Mouse (Mus musculus): ENCODE data around the gene Vegfd. TPM values are rescaled to one million over a fixed set of nuclear protein-coding genes. Genes with fewer than 3 reads are reported as not detected.

Gene Vegfd
- polyA plus RNA-seq, 1 experiment, result 1.5 TPM

- TF ChIP-seq POLR2A (IDR thresholded peaks at IDR 0.05; ENCODE audit: borderline replicate concordance, extremely low read depth, insufficient read depth, insufficient read length, poor library complexity, severe bottlenecking) (no peak), CTCF (IDR thresholded peaks at IDR 0.05; ENCODE audit: borderline replicate concordance, extremely low read depth, insufficient read depth, insufficient read length) (no peak)
- peak; percentile 89 for DNase-seq (ENCODE audit: low read depth)
Measured at GRCm38 (mm10) chrX:164381618-164382408, 8.6 kb downstream of the Vegfd start.

DNA sequence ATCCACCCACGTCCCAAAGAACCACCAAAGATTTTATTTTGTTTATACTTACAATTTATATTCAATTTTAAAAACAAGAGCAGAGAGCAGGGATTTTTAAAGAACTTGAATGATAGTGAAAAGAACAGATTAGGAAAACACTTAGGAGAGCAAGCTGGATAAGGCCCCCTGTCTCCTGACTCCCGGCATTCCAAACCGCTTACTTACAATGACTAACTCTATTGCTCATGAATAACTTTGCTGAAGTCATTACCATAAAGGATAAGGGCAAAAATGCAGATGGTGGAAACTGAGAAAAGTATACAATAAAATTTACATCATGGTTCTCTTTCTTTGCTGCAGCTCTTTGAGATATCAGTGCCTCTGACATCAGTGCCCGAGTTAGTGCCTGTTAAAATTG lies 20.9 kb downstream of the Vegfd start:
- no peak for DNase-seq (ENCODE audit: low read depth)
- TF ChIP-seq POLR2A (IDR thresholded peaks at IDR 0.05; ENCODE audit: borderline replicate concordance, extremely low read depth, insufficient read depth, insufficient read length, poor library complexity, severe bottlenecking), result no peak
- TF ChIP-seq CTCF (IDR thresholded peaks at IDR 0.05; ENCODE audit: borderline replicate concordance, extremely low read depth, insufficient read depth, insufficient read length), result no peak

- peak; percentile 32; the same call in 1 of the 2 replicates for TF ChIP-seq CTCF (IDR thresholded peaks at IDR 0.05; ENCODE audit: borderline replicate concordance, extremely low read depth, insufficient read depth, insufficient read length)
- TF ChIP-seq POLR2A (IDR thresholded peaks at IDR 0.05; ENCODE audit: borderline replicate concordance, extremely low read depth, insufficient read depth, insufficient read length, poor library complexity, severe bottlenecking), result no peak
- peak; percentile 64 for DNase-seq (ENCODE audit: low read depth)
Measured at GRCm38 (mm10) chrX:164398456-164398855, 25.3 kb downstream of the Vegfd start.

DNA sequence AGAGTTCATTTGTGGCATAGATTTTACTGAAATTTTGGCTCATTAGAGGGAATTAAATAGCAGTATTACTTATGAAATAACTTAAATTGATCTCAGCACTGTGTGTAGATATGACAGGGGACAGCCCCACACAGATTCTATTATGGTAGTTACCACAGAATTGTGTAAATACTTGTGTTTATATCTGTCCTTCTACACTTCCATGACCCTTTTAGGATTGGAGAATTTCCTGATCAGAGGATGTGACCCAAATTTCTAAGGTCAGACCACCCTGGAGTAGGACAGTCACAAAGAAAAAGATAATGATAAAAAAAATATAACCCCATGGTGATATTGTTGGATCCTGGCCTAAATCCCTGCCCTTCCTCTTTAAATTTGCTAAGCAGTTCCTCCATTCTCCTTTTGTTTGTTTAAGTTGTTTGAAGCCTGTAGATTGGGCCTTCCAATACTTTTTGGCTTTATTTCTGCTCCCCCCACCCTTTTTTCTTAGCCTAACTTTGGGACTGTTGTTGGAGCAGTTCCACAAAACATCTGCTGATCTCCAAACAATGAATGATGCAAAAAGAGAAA lies 32.0 kb downstream of the Vegfd start:
- no peak for DNase-seq (ENCODE audit: low read depth)
- TF ChIP-seq CTCF (IDR thresholded peaks at IDR 0.05; ENCODE audit: borderline replicate concordance, extremely low read depth, insufficient read depth, insufficient read length) (no peak), POLR2A (IDR thresholded peaks at IDR 0.05; ENCODE audit: borderline replicate concordance, extremely low read depth, insufficient read depth, insufficient read length, poor library complexity, severe bottlenecking) (no peak)

GRCm38 (mm10) chrX:164406133-164407022 lies 33.2 kb downstream of the Vegfd start:
- TF ChIP-seq POLR2A (IDR thresholded peaks at IDR 0.05; ENCODE audit: borderline replicate concordance, extremely low read depth, insufficient read depth, insufficient read length, poor library complexity, severe bottlenecking), result no peak
- TF ChIP-seq CTCF (IDR thresholded peaks at IDR 0.05; ENCODE audit: borderline replicate concordance, extremely low read depth, insufficient read depth, insufficient read length), result no peak
- DNase-seq (ENCODE audit: low read depth), result no peak

DNA sequence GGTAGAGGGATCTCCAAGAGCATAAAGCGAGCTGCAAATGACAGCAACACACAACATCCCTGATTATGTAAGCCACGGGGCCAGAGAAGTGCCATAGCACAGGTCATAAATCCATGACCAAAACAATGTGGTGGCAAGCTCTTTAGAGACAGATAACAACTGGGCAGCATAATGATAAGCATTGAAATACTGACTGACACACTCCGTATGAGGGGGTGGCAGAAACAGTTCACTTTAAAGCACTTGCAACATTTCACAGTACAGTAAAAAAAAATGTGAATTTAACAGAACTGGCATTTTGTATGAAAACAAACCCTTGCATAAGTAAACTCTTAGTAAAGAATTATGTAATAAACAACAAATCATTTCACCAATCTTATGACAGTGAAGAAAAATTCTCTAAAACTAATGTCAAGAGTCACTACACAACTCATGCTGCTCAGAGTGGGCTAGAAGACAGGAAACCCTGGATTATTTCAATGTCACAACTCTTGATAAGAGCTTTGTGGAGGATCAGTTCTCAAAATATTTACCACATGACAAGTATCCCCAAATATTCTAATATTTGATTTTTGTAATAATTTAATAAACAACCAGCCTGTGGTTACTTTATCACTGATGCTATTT lies 35.2 kb downstream of the Vegfd start:
- no peak for TF ChIP-seq CTCF (IDR thresholded peaks at IDR 0.05; ENCODE audit: borderline replicate concordance, extremely low read depth, insufficient read depth, insufficient read length)
- TF ChIP-seq POLR2A (IDR thresholded peaks at IDR 0.05; ENCODE audit: borderline replicate concordance, extremely low read depth, insufficient read depth, insufficient read length, poor library complexity, severe bottlenecking), result no peak
- DNase-seq (ENCODE audit: low read depth), result no peak

DNA sequence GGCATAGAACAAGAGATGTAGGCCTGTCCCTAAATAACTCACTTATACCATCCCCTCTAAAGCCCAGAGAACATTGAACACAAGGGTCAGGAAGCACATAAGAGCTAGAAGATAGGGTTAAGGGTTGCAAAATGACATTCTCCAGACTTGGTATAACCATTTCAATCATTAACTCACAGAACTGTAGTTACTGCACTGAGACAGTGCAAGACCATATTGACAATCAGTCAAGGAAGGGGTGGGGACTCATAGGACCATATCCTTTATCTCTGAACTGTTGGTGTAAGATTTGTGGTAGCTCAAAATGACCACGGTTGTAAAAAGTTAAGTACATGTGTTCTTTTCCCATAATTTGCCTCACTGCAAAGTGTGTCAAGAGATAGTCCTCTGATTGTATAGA lies 37.4 kb downstream of the Vegfd start:
- TF ChIP-seq CTCF (IDR thresholded peaks at IDR 0.05; ENCODE audit: borderline replicate concordance, extremely low read depth, insufficient read depth, insufficient read length), result no peak
- no peak for TF ChIP-seq POLR2A (IDR thresholded peaks at IDR 0.05; ENCODE audit: borderline replicate concordance, extremely low read depth, insufficient read depth, insufficient read length, poor library complexity, severe bottlenecking)
- no peak for DNase-seq (ENCODE audit: low read depth)

GRCm38 (mm10) chrX:164416803-164417202 lies 43.6 kb downstream of the Vegfd start:
- TF ChIP-seq CTCF (IDR thresholded peaks at IDR 0.05; ENCODE audit: borderline replicate concordance, extremely low read depth, insufficient read depth, insufficient read length) (no peak), POLR2A (IDR thresholded peaks at IDR 0.05; ENCODE audit: borderline replicate concordance, extremely low read depth, insufficient read depth, insufficient read length, poor library complexity, severe bottlenecking) (no peak)

DNA sequence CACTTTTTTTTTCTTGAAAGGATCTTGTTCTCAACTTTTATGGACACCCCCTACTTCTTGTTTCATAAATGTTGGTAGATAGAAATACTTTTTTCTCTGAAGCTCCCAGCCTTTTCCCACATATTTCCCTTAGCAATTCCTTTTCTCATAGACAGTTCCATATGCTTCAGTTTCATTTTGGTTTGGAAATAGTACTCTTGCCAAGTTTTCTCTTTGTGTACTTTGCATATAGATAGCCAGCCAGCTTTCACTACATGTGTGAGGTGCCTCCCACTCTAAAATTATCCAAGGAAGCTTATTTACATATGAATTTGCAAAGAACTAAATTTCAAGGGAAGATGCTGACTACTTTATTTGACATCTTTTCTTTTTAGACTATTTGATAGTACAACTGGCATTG lies 44.8 kb downstream of the Vegfd start:
- TF ChIP-seq CTCF (IDR thresholded peaks at IDR 0.05; ENCODE audit: borderline replicate concordance, extremely low read depth, insufficient read depth, insufficient read length) (no peak), POLR2A (IDR thresholded peaks at IDR 0.05; ENCODE audit: borderline replicate concordance, extremely low read depth, insufficient read depth, insufficient read length, poor library complexity, severe bottlenecking) (no peak)
- DNase-seq (ENCODE audit: low read depth), result peak; percentile 21

More at GRCm38 (mm10) chrX:164416803-164417202, 43.6 kb downstream of the Vegfd start:
- DNase-seq (ENCODE audit: low read depth), result no peak

- TF ChIP-seq POLR2A (IDR thresholded peaks at IDR 0.05; ENCODE audit: borderline replicate concordance, extremely low read depth, insufficient read depth, insufficient read length, poor library complexity, severe bottlenecking) (peak; percentile 19; the same call in 1 of the 2 replicates), CTCF (IDR thresholded peaks at IDR 0.05; ENCODE audit: borderline replicate concordance, extremely low read depth, insufficient read depth, insufficient read length) (no peak)
- DNase-seq (ENCODE audit: low read depth), result peak; percentile 99
Measured at GRCm38 (mm10) chrX:164419471-164419939, 46.3 kb downstream of the Vegfd start, which contains the start of gene Piga. Gene Piga (plus strand): TSS chrX:164419787.

All from brain, embryonic 14.5 days (tissue).